Mouse (Mus musculus): ENCODE results near the gene Ikzf1.

The Ikzf1 gene

GRCm38 (mm10) chr11:11684930-11685852 lies at the start of gene Ikzf1:
Gene Ikzf1 (plus strand): TSS chr11:11685003.
- DNase-seq (ENCODE audit: low read depth): peak; percentile 68

- DNase-seq (ENCODE audit: low read depth): no peak
Measured at GRCm38 (mm10) chr11:11644303-11644702, 40.5 kb upstream of the Ikzf1 start.

GRCm38 (mm10) chr11:11656388-11656787 lies 28.4 kb upstream of the Ikzf1 start:
- peak; percentile 50 for DNase-seq (ENCODE audit: low read depth)

GRCm38 (mm10) chr11:11656995-11657530 lies 27.7 kb upstream of the Ikzf1 start:
- DNase-seq (ENCODE audit: low read depth): peak; percentile 71

GRCm38 (mm10) chr11:11657634-11658033 lies 27.2 kb upstream of the Ikzf1 start:
- no peak for DNase-seq (ENCODE audit: low read depth)

- DNase-seq (ENCODE audit: low read depth): no peak
Measured at GRCm38 (mm10) chr11:11658834-11659233, 26.0 kb upstream of the Ikzf1 start.

- no peak for DNase-seq (ENCODE audit: low read depth)
Measured at GRCm38 (mm10) chr11:11660651-11661050, 24.2 kb upstream of the Ikzf1 start.

- DNase-seq (ENCODE audit: low read depth): peak; percentile 39
Measured at GRCm38 (mm10) chr11:11667254-11667921, 17.4 kb upstream of the Ikzf1 start.

- DNase-seq (ENCODE audit: low read depth): peak; percentile 41
Measured at GRCm38 (mm10) chr11:11667922-11668290, 16.9 kb upstream of the Ikzf1 start.

GRCm38 (mm10) chr11:11672974-11673373 lies 11.8 kb upstream of the Ikzf1 start:
- no peak for DNase-seq (ENCODE audit: low read depth)

- DNase-seq (ENCODE audit: low read depth): no peak
Measured at GRCm38 (mm10) chr11:11675063-11675462, 9.7 kb upstream of the Ikzf1 start.

GRCm38 (mm10) chr11:11676068-11676741 lies 8.6 kb upstream of the Ikzf1 start:
- DNase-seq (ENCODE audit: low read depth): no peak

GRCm38 (mm10) chr11:11677165-11677564 lies 7.6 kb upstream of the Ikzf1 start:
- no peak for DNase-seq (ENCODE audit: low read depth)

GRCm38 (mm10) chr11:11678972-11679371 lies 5.8 kb upstream of the Ikzf1 start:
- peak; percentile 74 for DNase-seq (ENCODE audit: low read depth)

- no peak for DNase-seq (ENCODE audit: low read depth)
Measured at GRCm38 (mm10) chr11:11684056-11684929, 510 bp upstream of the Ikzf1 start.

- peak; percentile 82 for DNase-seq (ENCODE audit: low read depth)
Measured at GRCm38 (mm10) chr11:11685853-11686395, 1.1 kb downstream of the Ikzf1 start.

- peak; percentile 73 for DNase-seq (ENCODE audit: low read depth)
Measured at GRCm38 (mm10) chr11:11686569-11687051, 1.8 kb downstream of the Ikzf1 start.

GRCm38 (mm10) chr11:11687551-11688185 lies 2.9 kb downstream of the Ikzf1 start:
- peak; percentile 68 for DNase-seq (ENCODE audit: low read depth)

- DNase-seq (ENCODE audit: low read depth): peak; percentile 60
Measured at GRCm38 (mm10) chr11:11688766-11689330, 4.0 kb downstream of the Ikzf1 start.

- no peak for DNase-seq (ENCODE audit: low read depth)
Measured at GRCm38 (mm10) chr11:11689701-11690058, 4.9 kb downstream of the Ikzf1 start.

Data from naive thymus-derived CD4-positive, alpha-beta T cell, adult 2 months (primary cell).